Mouse (Mus musculus) c-Kit-positive CD71-positive TER-119-negative erythroid progenitor cells, embryonic 14.5 days (primary cell): Measurements from ENCODE around the gene Eif3d.
A peak's percentile ranks its signal among the peaks of the same experiment; 100 is the strongest.
"Not testable (repeated sequence)": the region's sequence is repeated elsewhere in the genome, so short reads cannot be mapped to it uniquely, and the experiment has no call there.

Experiments used
- DNase-seq: peaks from one replicate; pipeline ENCODE4 v3.0.0-alpha.2; 2013; ENCODE audit warnings: low read depth

The Eif3d gene

DNA sequence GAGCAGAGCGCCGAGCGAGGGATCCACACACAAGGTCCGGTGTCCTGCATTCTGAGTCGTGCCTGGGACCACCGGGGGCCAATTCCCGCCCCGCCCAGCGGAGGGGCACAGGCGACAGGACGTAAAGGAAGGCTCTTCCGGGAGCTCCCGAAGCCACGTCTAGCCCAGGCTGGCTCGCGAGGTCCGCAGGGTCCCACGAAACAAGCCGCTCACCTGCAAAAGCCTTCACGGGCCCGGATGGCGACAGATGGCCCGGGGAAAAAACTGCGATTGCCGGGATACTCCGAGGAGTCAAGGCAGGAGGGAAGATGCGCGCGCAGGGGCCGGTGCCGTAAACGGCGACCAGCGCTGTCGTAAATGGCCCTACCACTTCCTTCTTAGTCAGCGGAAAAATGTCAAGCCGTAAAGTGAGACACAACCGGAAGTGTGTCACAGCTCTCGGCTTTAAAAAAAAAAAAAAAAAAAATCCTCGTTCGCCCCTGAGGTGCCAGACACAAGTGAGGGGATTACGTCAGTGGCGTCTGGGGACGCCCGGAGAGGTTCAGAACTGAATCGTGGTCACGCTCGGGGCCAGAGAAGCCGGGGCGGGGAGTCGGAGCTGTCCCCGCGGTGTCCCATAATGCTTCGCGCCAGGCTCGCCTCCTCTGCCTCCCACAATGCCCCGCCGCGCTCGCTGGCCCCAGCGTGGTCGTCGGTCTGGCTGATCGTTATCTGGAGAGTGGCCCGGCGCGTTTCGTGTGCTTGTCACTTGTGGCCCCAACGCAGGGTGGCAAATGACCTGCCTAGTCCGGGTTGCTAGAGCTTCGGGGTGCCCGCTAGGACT lies at the start of gene Eif3d:
Eif3d (minus strand) TSS at position 344 of the 823 bp plus-strand sequence.
- peak; percentile 87 for DNase-seq

- no peak for DNase-seq
Observed at GRCm38 (mm10) chr15:78014046-78014445, 43.4 kb upstream of the Eif3d start.

DNA sequence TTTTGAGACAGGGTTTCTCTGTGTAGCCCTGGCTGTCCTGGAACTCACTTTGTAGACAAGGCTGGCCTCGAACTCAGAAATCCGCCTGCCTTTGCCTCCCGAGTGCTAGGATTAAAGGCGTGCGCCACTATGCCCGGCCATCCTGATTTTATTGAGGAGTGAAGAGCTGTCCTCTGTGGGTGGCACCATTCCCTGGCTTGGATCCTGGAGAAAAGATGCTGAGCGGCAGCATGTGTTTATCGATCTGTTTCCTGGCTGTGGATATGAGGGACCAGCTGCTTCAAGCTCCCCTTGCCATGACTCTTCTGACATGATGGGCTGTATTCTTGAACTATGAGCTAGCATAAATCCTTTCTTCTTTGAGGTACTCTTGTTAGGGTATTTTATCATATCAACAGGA lies 37.6 kb upstream of the Eif3d start:
- not testable (repeated sequence) for DNase-seq

DNA sequence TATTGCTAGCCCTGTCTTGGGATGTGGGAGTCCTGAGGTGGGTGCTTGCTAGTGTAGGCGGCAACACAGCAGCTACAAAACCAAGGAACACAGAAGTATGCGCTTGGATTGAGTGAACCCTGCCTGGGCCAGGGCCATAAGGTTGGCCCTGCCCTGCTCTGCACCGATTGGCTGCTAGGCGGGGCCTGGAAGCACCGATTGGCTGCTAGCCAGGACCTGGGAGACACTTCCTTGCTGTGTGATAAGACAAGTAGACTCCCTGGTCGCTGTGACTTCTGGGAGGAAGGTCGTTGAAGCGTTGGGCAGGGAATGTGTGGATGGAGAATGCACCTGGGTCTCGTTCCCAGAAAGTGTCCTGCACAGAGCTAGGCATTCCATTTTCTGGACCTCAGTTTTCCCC lies 33.3 kb upstream of the Eif3d start:
- DNase-seq: peak; percentile 23

- DNase-seq: no peak
Observed at GRCm38 (mm10) chr15:78001400-78001799, 30.8 kb upstream of the Eif3d start.

GRCm38 (mm10) chr15:77988541-77988940 lies 17.9 kb upstream of the Eif3d start:
- DNase-seq: no peak

DNA sequence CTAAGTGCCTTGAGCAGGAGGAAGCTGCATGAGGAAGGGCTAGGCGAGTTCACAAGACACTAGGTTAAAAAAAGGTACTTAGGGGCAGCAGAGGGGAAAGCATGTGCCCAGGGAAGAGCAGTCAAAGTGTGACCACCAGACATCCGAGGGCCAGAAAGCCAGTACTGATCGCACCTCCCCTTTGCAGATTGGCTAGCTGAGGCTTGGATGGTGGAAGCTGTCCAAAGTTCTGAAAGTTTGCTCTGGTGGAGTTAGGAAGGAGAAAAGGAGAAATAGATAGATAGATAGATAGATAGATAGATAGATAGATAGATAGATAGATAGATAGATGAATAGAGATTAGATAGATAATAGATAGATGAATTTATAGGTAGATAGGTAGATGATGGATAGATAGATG lies 12.8 kb upstream of the Eif3d start:
- DNase-seq: no peak

DNA sequence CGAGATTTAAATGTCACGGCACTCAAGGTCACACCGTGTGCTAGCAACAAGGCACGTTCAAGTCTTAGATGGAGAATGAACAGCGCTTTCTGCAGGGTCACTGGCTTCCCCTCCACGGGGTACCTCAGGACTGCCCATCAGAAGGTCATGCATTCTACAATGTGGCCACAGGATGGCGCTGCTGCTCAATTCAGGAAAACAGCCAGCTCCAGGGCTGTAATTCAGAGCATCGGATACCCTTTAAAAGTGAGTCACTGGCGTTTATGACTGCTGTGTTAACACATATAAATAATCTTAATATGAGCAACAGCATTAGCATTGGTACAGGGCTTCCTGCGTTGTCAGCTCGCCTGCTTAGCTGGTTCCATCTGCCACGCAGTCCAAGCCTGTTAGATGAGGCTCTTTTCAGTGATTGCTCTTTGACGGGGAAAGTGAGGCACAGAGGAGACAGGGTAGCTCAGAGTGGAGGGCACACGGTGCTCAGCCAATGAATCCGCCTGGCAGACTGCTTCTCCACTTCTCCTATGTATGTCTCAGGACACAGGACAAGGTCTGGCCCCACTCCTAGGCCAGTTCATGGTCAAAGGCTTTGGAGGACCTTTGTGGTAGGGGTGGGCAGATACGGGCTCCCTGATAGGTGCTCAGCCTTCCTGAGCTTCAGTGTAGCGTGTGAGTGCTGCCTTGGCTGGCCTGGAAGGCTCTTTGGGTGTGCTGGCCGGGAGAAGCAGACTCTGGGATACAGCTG lies 11.8 kb upstream of the Eif3d start:
- peak; percentile 50 for DNase-seq

DNA sequence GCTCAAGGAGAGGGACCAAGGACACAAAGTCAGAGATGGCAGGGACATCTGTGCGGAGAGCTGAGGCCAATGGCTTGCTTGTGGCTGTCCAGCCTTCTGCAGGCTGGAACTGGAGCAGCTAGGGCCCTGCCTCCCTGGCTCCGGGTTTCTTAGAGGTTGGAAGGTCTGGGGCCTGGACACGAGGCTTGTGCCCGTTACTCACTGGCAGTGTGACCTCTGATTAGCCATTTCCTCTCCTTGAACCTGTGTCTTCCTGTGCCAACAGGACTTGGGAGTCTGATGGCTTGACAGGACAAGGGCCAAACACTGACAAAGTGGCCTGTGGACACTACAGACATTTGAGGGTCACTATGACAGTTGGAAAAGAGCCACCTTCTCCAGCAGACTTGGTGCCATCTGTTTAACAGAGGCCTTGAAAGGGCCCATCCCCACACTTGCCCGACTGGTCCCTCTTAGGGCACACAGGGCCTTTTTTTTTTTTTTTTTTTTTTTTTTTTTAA lies 10.6 kb upstream of the Eif3d start:
- DNase-seq: no peak

DNA sequence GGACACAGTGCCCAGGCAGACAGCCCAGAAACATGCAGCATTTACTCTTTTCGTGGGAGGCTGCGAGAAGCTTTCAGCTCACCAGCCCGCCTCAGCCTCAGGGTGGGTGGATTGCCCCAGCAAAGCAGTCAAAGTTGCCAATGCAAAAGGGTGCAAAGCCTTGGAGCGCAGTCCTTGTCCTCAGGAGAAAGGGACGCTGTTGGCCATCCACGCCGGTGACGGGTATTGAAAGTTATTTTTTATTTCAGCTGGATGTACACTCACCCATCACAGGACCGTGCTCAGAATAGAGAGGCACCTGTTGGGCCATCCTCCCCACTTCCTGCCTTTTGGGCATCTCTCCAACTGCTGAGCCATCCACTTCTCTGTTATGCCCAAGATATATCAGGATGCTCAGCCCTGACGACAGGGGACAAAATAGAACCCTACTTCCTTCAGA lies 8.8 kb upstream of the Eif3d start:
- no peak for DNase-seq

- DNase-seq: no peak
Observed at GRCm38 (mm10) chr15:77977663-77978062, 7.0 kb upstream of the Eif3d start.

DNA sequence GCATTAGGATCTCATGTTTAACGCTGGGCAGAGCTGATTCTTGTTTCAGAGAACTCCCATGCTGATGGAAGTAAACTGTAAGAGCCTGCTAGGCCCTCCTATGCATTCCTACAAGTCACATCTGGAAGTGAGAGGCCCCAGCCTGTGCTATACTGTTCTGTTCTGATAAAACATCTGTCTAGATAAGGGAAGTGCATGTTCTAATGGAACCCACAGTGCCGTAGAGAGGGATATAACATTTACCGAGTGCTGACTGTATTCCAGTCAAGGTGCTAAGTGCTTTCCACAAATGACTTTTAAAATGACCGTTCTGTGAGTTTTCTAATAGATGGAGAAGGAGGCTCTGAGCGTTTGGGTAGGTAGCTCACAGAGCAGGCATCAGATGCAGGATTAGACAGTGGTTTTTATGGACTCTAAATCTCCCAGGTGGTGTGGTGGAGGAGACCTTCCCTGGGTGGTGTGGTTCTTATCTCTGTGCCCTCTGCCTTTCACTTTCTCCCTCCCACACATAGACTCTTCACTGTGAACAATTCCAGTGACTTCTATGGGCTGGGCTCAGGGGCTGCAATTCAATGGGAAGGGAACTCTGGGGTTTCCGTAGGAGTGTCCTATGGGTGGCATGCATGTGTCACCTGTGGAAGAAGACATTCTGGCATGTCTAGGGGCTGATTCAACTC lies 3.7 kb upstream of the Eif3d start:
- peak; percentile 61 for DNase-seq

GRCm38 (mm10) chr15:77969940-77970469 lies 608 bp downstream of the Eif3d start:
- DNase-seq: no peak

DNA sequence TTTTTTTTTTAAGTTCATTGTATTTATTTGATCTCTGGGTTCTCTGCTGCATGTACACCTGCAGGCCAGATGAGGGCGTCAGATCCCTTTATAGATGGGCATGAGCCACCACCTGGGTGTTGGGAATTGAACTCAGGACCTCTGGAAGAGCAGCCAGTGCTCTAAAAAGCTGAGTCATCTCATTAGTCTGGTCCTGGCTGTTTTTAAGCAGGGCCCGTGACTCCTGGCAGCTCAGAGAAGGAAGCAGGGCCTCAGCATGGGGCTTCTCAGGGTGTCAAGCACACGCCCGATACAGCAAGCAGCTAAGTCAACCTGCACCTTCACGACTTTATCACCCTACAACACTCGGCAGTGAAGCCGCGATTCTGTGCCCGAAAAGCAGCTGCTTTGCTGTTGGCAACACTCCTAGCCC lies 5.5 kb downstream of the Eif3d start:
- DNase-seq: peak; percentile 56

DNA sequence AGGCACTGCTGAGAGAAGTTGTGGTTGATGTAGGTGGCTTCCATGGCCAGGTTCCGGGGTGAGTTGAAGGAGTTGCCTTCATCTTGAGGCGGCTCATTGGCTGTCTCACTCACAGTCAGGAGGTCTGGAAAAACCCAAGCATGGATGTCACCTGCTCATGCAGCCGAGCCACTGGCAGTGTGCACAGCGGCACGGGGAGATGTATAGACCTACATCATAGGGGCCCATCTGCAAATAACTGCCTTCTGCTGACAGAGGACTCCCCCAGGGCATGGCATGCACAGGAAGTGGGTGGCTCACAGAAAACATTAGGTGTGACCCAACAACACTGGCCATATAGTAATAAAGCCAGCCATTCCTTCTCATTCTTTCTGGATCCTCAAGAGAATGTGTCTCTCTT lies 8.2 kb downstream of the Eif3d start:
- DNase-seq: no peak

DNA sequence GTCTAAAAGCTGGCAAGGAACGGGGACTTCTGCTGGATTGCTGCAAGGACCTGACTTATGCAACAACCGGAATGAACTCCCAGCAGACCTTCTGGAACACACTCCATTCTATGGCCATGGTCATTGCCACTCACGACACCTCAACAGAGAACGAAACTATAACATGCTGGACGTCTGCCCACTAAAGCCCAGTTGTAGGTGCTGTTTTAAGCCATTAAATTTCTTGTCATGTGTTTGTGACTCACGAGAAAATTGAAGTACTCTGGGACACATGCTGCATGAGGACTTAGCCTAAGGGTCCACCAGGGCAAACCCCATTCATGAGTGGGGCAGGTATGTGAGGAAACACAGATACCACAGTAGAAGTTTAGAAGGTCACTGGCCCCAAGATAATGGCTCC lies 9.9 kb downstream of the Eif3d start:
- DNase-seq: no peak

DNA sequence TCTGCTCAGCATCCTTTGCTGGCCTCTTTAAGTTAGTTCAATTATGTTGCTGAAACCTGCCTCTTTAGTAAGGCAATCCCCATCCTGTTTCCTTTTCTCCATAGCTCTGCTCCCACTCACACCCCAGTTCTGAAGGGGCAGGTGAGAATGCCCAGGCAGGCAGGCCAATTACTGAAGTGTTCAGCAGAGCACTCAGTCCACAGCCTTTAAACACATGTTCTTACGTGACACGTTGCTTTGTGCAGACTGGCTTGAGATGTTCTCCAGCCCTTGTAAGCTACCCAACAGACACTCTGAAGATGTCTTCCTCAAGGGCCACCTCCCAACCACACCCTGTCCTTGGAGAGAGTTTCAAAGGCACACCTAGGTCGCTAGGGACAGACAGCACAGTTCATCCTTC lies 12.5 kb downstream of the Eif3d start:
- no peak for DNase-seq

DNA sequence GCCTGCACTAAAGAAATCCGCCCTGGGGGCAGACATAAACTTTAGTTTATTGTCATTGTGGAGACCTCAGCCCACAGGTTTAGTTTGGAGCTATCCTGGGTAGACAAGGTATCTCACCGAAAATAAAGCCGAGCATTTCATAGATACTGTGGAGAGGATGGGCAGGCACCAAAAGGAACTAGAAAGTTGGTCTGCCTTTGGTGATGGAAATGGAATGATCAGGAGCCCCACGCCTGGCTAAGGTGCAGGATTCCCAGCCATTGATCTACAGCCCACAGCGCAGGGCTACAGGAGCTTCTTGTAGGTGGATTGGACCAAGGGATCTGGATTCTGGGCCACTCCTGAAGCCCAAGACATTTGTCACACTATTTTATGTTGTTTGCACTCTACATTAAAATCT lies 13.0 kb downstream of the Eif3d start:
- DNase-seq: no peak

DNA sequence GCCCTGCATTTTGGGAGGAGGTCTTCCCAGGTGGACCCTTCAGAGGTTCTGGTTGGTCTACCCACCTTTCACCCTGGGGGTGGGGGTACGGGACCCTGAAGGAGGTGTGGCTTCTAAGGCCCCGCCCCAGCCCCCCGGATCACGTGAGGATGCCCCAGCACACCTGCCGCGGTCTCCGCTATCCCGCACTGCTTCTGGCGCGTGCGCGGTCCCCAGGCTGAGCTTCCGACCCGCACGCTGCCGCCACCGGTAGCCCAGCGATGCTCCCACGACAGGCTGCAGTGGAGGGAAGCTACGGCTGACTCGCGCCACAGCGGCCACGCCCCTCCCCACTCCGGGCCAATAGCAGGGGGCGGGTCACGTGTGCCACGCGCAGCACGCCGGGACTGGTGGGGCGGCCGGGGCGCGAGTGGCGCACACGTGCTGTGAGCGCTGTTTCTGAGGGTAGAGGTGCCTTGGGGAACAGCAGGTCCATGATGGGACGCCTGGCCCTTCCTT lies 14.2 kb downstream of the Eif3d start, which contains the start of gene Foxred2:
Foxred2 (minus strand) TSS at position 319 of the 498 bp plus-strand sequence.
- no peak for DNase-seq

GRCm38 (mm10) chr15:77955440-77956403 lies 14.9 kb downstream of the Eif3d start:
- no peak for DNase-seq

- DNase-seq: no peak
Observed at GRCm38 (mm10) chr15:77954362-77954761, 16.3 kb downstream of the Eif3d start.
